10 mouse cellular contexts compared by ENCODE assay signal in genomic region chr14:32168653-32169231, GRCm38 (mm10). TPM values are rescaled to one million over a fixed set of nuclear protein-coding genes. Genes with fewer than 3 reads are reported as not detected.
A peak's percentile ranks its signal among the peaks of the same experiment; 100 is the strongest.
DNase-seq lines count a peak whose midpoint lies in the region; ATAC-seq and TF ChIP-seq lines count a peak whose summit lies in the region.
"Had no signal": no experiment of that assay in that cellular context is flagged by ENCODE, and none has a peak within 500 bp of the region (broad histone marks: within the 10 kb centered on the region; RNA-seq: fewer than 3 reads in every experiment).

No protein-coding gene starts in this region.

- H3K4me3 ChIP-seq in heart, embryonic 14.5 days (ENCODE audit: control insufficient read depth in 1 of 2, insufficient read depth in 1 of 2, low read depth in 1 of 2, low read length in 2 of 2): no peak overlapping the region
- H3K4me3 ChIP-seq in heart, adult 2 months: no peak overlapping the region
- H3K4me3 ChIP-seq in MEL (ENCODE audit: control insufficient read depth in 1 of 2, insufficient read depth in 1 of 2, low read depth in 2 of 2, low read length in 2 of 2): peak overlapping the region; percentile 21 to 23
- H3K4me3 ChIP-seq in liver, embryonic 13.5 days (replicated peaks): peak overlapping the region; percentile 70
- H3K4me3 ChIP-seq: embryonic facial prominence, embryonic 15.5 days had no signal

- TF ChIP-seq POLR2A in heart, adult 2 months (IDR thresholded peaks at IDR 0.05; ENCODE audit: insufficient read depth, low read depth, low read length): no peak
- no peak for TF ChIP-seq POLR2A in MEL (IDR thresholded peaks at IDR 0.05; ENCODE audit: control insufficient read depth in 1 of 2, insufficient read depth in 1 of 2, low read depth in 1 of 2, low read length in 2 of 2, poor library complexity in 1 of 2)

- no peak for DNase-seq in heart, adult 2 months
- peak; percentile 94 for DNase-seq in MEL (ENCODE audit: low read depth, low spot score)
- peak; percentile 84 for DNase-seq in c-Kit-positive CD71-positive TER-119-negative erythroid progenitor cells, embryonic 14.5 days (ENCODE audit: low read depth)
- DNase-seq in liver, embryonic 13.5 days: peak; percentile 80
- DNase-seq in urinary bladder, adult 2 months (ENCODE audit: low spot score): no peak
- DNase-seq in left cerebral cortex, postnatal 25 days (ENCODE audit: low spot score in 2 of 2): no peak
- DNase-seq in cerebellum, adult 9-11 months: no peak

- H3K79me2 ChIP-seq in heart, adult 2 months (replicated peaks; ENCODE audit: control insufficient read depth, insufficient read depth, low read length): peaks cover 2% of the 10 kb centered on the region
- peaks cover 36% of the 10 kb centered on the region for H3K79me2 ChIP-seq in MEL (ENCODE audit: control insufficient read depth, insufficient read depth, low read length, poor library complexity)

- ATAC-seq in heart, embryonic 14.5 days (ENCODE audit: insufficient number of reproducible peaks, insufficient read depth, low FRiP score, low read depth): 0 out of 2 replicates have a peak, but pooled peaks have one; percentile 9
- peak; percentile 85 for ATAC-seq in liver, embryonic 13.5 days (ENCODE audit: low read depth)

- peaks cover 32% of the 10 kb centered on the region for H3K36me3 ChIP-seq in heart, embryonic 14.5 days (ENCODE audit: control insufficient read depth, insufficient read depth, low read length)
- H3K36me3 ChIP-seq in heart, adult 2 months (ENCODE audit: control insufficient read depth, insufficient read depth, low read length): peaks cover 12% of the 10 kb centered on the region
- H3K36me3 ChIP-seq in MEL (ENCODE audit: control insufficient read depth in 1 of 2, insufficient read depth in 2 of 2, low read length in 2 of 2): peaks cover 8 to 54% of the 10 kb centered on the region in 2 experiments
- peaks cover 43% of the 10 kb centered on the region for H3K36me3 ChIP-seq in liver, embryonic 13.5 days

- TF ChIP-seq RAD21 in MEL (IDR thresholded peaks at IDR 0.05; ENCODE audit: low read depth, low read length): no peak

- intact Hi-C loops in heart, adult 2 months (cut with DNase I): no loop called here
- intact Hi-C loops in left cerebral cortex, postnatal 25 days (cut with DNase I): no loop called here

- H3K9ac ChIP-seq in heart, embryonic 14.5 days (ENCODE audit: low read length): no peak overlapping the region
- no peak overlapping the region for H3K9ac ChIP-seq in heart, adult 2 months (ENCODE audit: low read depth, low read length)
- peak overlapping the region; percentile 57 for H3K9ac ChIP-seq in MEL (ENCODE audit: control insufficient read depth, low read depth, low read length, poor library complexity, severe bottlenecking)
- peak overlapping the region; percentile 77 for H3K9ac ChIP-seq in liver, embryonic 13.5 days
- H3K9ac ChIP-seq: embryonic facial prominence, embryonic 15.5 days had no signal

- H3K4me2 ChIP-seq in heart, embryonic 14.5 days (ENCODE audit: low read length): peak overlapping the region; percentile 95
- H3K4me2 ChIP-seq in liver, embryonic 13.5 days: peak overlapping the region; percentile 80
- H3K4me2 ChIP-seq: embryonic facial prominence, embryonic 15.5 days had no signal

- H3K4me1 ChIP-seq in heart, embryonic 14.5 days (ENCODE audit: control insufficient read depth in 2 of 2, insufficient read depth in 2 of 2, low read length in 2 of 2): peaks cover 3 to 23% of the 10 kb centered on the region in 2 experiments; a peak in 3 of 4 replicates
- H3K4me1 ChIP-seq in heart, adult 2 months (ENCODE audit: control insufficient read depth, insufficient read depth, low read length): peaks cover 2% of the 10 kb centered on the region; the same call in 1 of the 2 replicates
- peaks cover 33 to 38% of the 10 kb centered on the region in 2 experiments for H3K4me1 ChIP-seq in MEL (ENCODE audit: control insufficient read depth in 1 of 2, insufficient read depth in 2 of 2, low read length in 2 of 2)
- peaks cover 71% of the 10 kb centered on the region for H3K4me1 ChIP-seq in liver, embryonic 13.5 days (replicated peaks)

- H3K27ac ChIP-seq in heart, embryonic 14.5 days (replicated peaks in 1 of 2; ENCODE audit: control insufficient read depth in 1 of 2, insufficient read depth in 1 of 2, low read depth in 2 of 2, low read length in 2 of 2): peak overlapping the region in 1 of 2 experiments; percentile 4; a peak in 1 of 4 replicates
- H3K27ac ChIP-seq in heart, adult 2 months: no peak overlapping the region
- H3K27ac ChIP-seq in MEL (ENCODE audit: control insufficient read depth, low read depth, low read length): peak overlapping the region; percentile 94
- H3K27ac ChIP-seq in liver, embryonic 13.5 days: peak overlapping the region; percentile 98
- H3K27ac ChIP-seq: embryonic facial prominence, embryonic 15.5 days had no signal

- TF ChIP-seq CTCF in heart, adult 2 months (IDR thresholded peaks at IDR 0.05): no peak
- no peak for TF ChIP-seq CTCF in MEL (IDR thresholded peaks at IDR 0.05 in 2 of 3, conservative IDR thresholded peaks at IDR 0.05 in 1 of 3; ENCODE audit: control insufficient read depth in 1 of 3, insufficient read depth in 1 of 3, low read depth in 2 of 3, low read length in 3 of 3, poor library complexity in 1 of 3, severe bottlenecking in 1 of 3)

- no peak for TF ChIP-seq EP300 in heart, adult 2 months (IDR thresholded peaks at IDR 0.05; ENCODE audit: insufficient read depth, low read depth, low read length)
- TF ChIP-seq EP300 in MEL (IDR thresholded peaks at IDR 0.05; ENCODE audit: low read depth in 1 of 2, low read length in 2 of 2): peak; percentile 100

- no peaks in the 10 kb centered on the region for H3K9me3 ChIP-seq in heart, embryonic 14.5 days (ENCODE audit: control insufficient read depth, low read length)
- H3K9me3 ChIP-seq in MEL (replicated peaks; ENCODE audit: insufficient read depth, low read length): no peaks in the 10 kb centered on the region
- H3K9me3 ChIP-seq in liver, embryonic 13.5 days (replicated peaks): no peaks in the 10 kb centered on the region
- H3K9me3 ChIP-seq: embryonic facial prominence, embryonic 15.5 days had no signal

- WGBS in heart, embryonic 14.5 days: 63% methylated on average over 3 of the region's 3 CpGs
- WGBS in heart, adult 2 months: 32% methylated on average over 3 of the region's 3 CpGs
- WGBS in liver, embryonic 13.5 days (ENCODE audit: insufficient replicate concordance): 8% methylated on average over 3 of the region's 3 CpGs

- H3K27me3 ChIP-seq in heart, embryonic 14.5 days (ENCODE audit: control insufficient read depth, insufficient read depth, low read length): no peaks in the 10 kb centered on the region
- H3K27me3 ChIP-seq in heart, adult 2 months (ENCODE audit: control insufficient read depth, insufficient read depth, low read length): no peaks in the 10 kb centered on the region
- H3K27me3 ChIP-seq in MEL (ENCODE audit: control insufficient read depth in 1 of 2, insufficient read depth in 2 of 2, low read length in 2 of 2): no peaks in the 10 kb centered on the region
- H3K27me3 ChIP-seq in liver, embryonic 13.5 days: no peaks in the 10 kb centered on the region
- H3K27me3 ChIP-seq: embryonic facial prominence, embryonic 15.5 days had no signal

TF ChIP-seq in MEL, 35 proteins besides CTCF, POLR2A, EP300 and RAD21 (continues in another document):
- peak; percentile 43; the same call in 1 of the 2 replicates for TF ChIP-seq USF1 (IDR thresholded peaks at IDR 0.05; ENCODE audit: low read depth, low read length)
- TF ChIP-seq NRF1 (IDR thresholded peaks at IDR 0.05; ENCODE audit: insufficient read depth, low read depth, low read length, poor library complexity, severe bottlenecking): no peak

RNA-seq across cellular contexts. Expression of gene Ncoa4, which starts 9.1 kb away (rescaled TPM):
- polyA plus RNA-seq in heart, embryonic 14.5 days (2014; fragmentation: Nextera tagmentation; extraction: Ambion mirVana): 124 and 147 TPM in 2 replicates
- 100 to 1,000 TPM; 135 to 196 TPM for total RNA-seq in heart, adult 2 months (2021)
- polyA plus RNA-seq in heart, adult 2 months (2012; rRNA removed): 36.7 and 72.2 TPM in 2 replicates
- total RNA-seq in MEL (2012; rRNA removed): 64.6 and 67.3 TPM in 2 replicates
- polyA plus RNA-seq in MEL (2012; ENCODE audit: insufficient read depth in 1 of 2, insufficient read length in 2 of 2, low read depth in 1 of 2, low replicate concordance in 2 of 2, missing spikeins in 1 of 2): 10 to 100 TPM; 54.5 to 57.9 TPM
- polyA plus RNA-seq in liver, embryonic 13.5 days (2015; fragmentation: Nextera tagmentation; extraction: Ambion mirVana): 288 and 359 TPM in 2 replicates
- 77.0 and 77.6 TPM in 2 replicates for polyA plus RNA-seq in urinary bladder, adult 2 months (2012; rRNA removed)
- total RNA-seq in left cerebral cortex, postnatal 25 days (2021): 100 to 1,000 TPM; 104 to 123 TPM

RNA-seq across cellular contexts. Expression of gene Msmb, which starts 26.9 kb away (rescaled TPM):
- 0.55 TPM in 1 of 2 replicates, not detected in the other for polyA plus RNA-seq in heart, embryonic 14.5 days (2014; fragmentation: Nextera tagmentation; extraction: Ambion mirVana)
- not detected for total RNA-seq in heart, adult 2 months (2021)
- not detected in 2 replicates for polyA plus RNA-seq in heart, adult 2 months (2012; rRNA removed)
- total RNA-seq in MEL (2012; rRNA removed): not detected in 2 replicates
- polyA plus RNA-seq in MEL (2012; ENCODE audit: insufficient read depth in 1 of 2, insufficient read length in 2 of 2, low read depth in 1 of 2, low replicate concordance in 2 of 2, missing spikeins in 1 of 2): not detected
- polyA plus RNA-seq in liver, embryonic 13.5 days (2015; fragmentation: Nextera tagmentation; extraction: Ambion mirVana): 0.33 and 0.45 TPM in 2 replicates
- polyA plus RNA-seq in urinary bladder, adult 2 months (2012; rRNA removed): not detected in 2 replicates
- total RNA-seq in left cerebral cortex, postnatal 25 days (2021): not detected
- total RNA-seq: heart, postnatal 14 days had no signal
- polyA plus RNA-seq: embryonic facial prominence, embryonic 15.5 days had no signal

RNA-seq across cellular contexts. Expression of gene Timm23, which starts 33.0 kb away (rescaled TPM):
- 317 and 326 TPM in 2 replicates for polyA plus RNA-seq in heart, embryonic 14.5 days (2014; fragmentation: Nextera tagmentation; extraction: Ambion mirVana)
- total RNA-seq in heart, adult 2 months (2021): 100 to 1,000 TPM; 206 to 234 TPM
- polyA plus RNA-seq in heart, adult 2 months (2012; rRNA removed): 264 and 384 TPM in 2 replicates
- total RNA-seq in MEL (2012; rRNA removed): 417 and 425 TPM in 2 replicates
- polyA plus RNA-seq in MEL (2012; ENCODE audit: insufficient read depth in 1 of 2, insufficient read length in 2 of 2, low read depth in 1 of 2, low replicate concordance in 2 of 2, missing spikeins in 1 of 2): 100 to 1,000 TPM in 1 of 2 experiments, not detected in 1; 431 TPM
- polyA plus RNA-seq in liver, embryonic 13.5 days (2015; fragmentation: Nextera tagmentation; extraction: Ambion mirVana): 266 and 271 TPM in 2 replicates
- polyA plus RNA-seq in urinary bladder, adult 2 months (2012; rRNA removed): 83.2 and 92.1 TPM in 2 replicates
- total RNA-seq in left cerebral cortex, postnatal 25 days (2021): 10 to 100 TPM; 64.0 to 86.2 TPM

RNA-seq across cellular contexts. Expression of gene Parg, which starts 33.0 kb away (rescaled TPM):
- polyA plus RNA-seq in heart, embryonic 14.5 days (2014; fragmentation: Nextera tagmentation; extraction: Ambion mirVana): 30.2 and 34.6 TPM in 2 replicates
- total RNA-seq in heart, adult 2 months (2021): 10 to 100 TPM; 20.0 to 21.2 TPM
- polyA plus RNA-seq in heart, adult 2 months (2012; rRNA removed): 3.7 and 6.3 TPM in 2 replicates
- total RNA-seq in MEL (2012; rRNA removed): 43.0 and 43.8 TPM in 2 replicates
- 10 to 100 TPM in 1 of 2 experiments, not detected in 1; 32.6 TPM for polyA plus RNA-seq in MEL (2012; ENCODE audit: insufficient read depth in 1 of 2, insufficient read length in 2 of 2, low read depth in 1 of 2, low replicate concordance in 2 of 2, missing spikeins in 1 of 2)
- polyA plus RNA-seq in liver, embryonic 13.5 days (2015; fragmentation: Nextera tagmentation; extraction: Ambion mirVana): 14.6 and 18.4 TPM in 2 replicates
- 11.4 and 14.3 TPM in 2 replicates for polyA plus RNA-seq in urinary bladder, adult 2 months (2012; rRNA removed)
- 10 to 100 TPM; 39.4 to 46.9 TPM for total RNA-seq in left cerebral cortex, postnatal 25 days (2021)

Comparison
In these comparisons a context has a peak if more than half of its experiments do, and no peak if none do; other contexts are left out.
1. H3K4me3 ChIP-seq: peak in MEL (2 of 2) and liver, embryonic 13.5 days (single experiment); none in heart, embryonic 14.5 days (0 of 2) and heart, adult 2 months (single experiment).
2. H3K9ac ChIP-seq: peak in MEL (single experiment) and liver, embryonic 13.5 days (single experiment); none in heart, embryonic 14.5 days (single experiment) and heart, adult 2 months (single experiment).
3. DNase-seq: peak in MEL (single experiment), c-Kit-positive CD71-positive TER-119-negative erythroid progenitor cells, embryonic 14.5 days (single experiment) and liver, embryonic 13.5 days (single experiment); none in heart, adult 2 months (0 of 2), urinary bladder, adult 2 months (single experiment), left cerebral cortex, postnatal 25 days (0 of 2) and cerebellum, adult 9-11 months (single experiment).